10 mouse cellular contexts compared by ENCODE assay signal in genomic region chr7:25205355-25206093, GRCm38 (mm10). TPM values are rescaled to one million over a fixed set of nuclear protein-coding genes. Genes with fewer than 3 reads are reported as not detected.
DNase-seq lines count a peak whose midpoint lies in the region; ATAC-seq and TF ChIP-seq lines count a peak whose summit lies in the region.
"Had no signal": no experiment of that assay in that cellular context is flagged by ENCODE, and none has a peak within 500 bp of the region (broad histone marks: within the 10 kb centered on the region; RNA-seq: fewer than 3 reads in every experiment).

No protein-coding gene starts in this region.

- no peak for TF ChIP-seq POLR2A in kidney, adult 2 months (IDR thresholded peaks at IDR 0.05; ENCODE audit: low read depth, low read length)

- DNase-seq in lung, adult 18-20 months, result peak; percentile 38 to 39
- DNase-seq in lung, postnatal 10 days, result no peak
- DNase-seq in induced T-regulatory cell, adult 2 months (ENCODE audit: low read depth), result peak; percentile 90
- peak; percentile 81 for DNase-seq in thymus, postnatal 25 days
- DNase-seq in retina, embryonic 14.5 days (ENCODE audit: low spot score), result no peak
- DNase-seq in right cerebral cortex, adult 2 months (ENCODE audit: low spot score in 2 of 2), result no peak
- no peak for DNase-seq in kidney, adult 2 months
- DNase-seq: kidney, postnatal 14 days had no signal

- peak; percentile 72 for ATAC-seq in megakaryocyte progenitor cell, adult 5-6 weeks (replicated peaks; ENCODE audit: poor library complexity)

- no peaks in the 10 kb centered on the region for H3K27me3 ChIP-seq in kidney, adult 2 months (replicated peaks; ENCODE audit: control insufficient read depth, insufficient read depth, low read length)
- H3K27me3 ChIP-seq: lung, embryonic 15.5 days had no signal

- TF ChIP-seq CTCF in kidney, adult 2 months (conservative IDR thresholded peaks at IDR 0.05; ENCODE audit: insufficient read depth, insufficient read length, low read depth, low read length), result no peak

- H3K27ac ChIP-seq in kidney, adult 2 months (ENCODE audit: insufficient read depth, low read depth, low read length), result no peak overlapping the region
- H3K27ac ChIP-seq: lung, embryonic 15.5 days had no signal

- H3K4me3 ChIP-seq in kidney, adult 2 months (ENCODE audit: insufficient read depth, low read depth, low read length), result no peak overlapping the region
- H3K4me3 ChIP-seq: lung, embryonic 15.5 days had no signal

- 67% methylated on average over 16 of the region's 16 CpGs for WGBS in kidney, adult 2 months

- H3K4me1 ChIP-seq in kidney, adult 2 months (ENCODE audit: control insufficient read depth, insufficient read depth, low read length), result no peaks in the 10 kb centered on the region
- H3K4me1 ChIP-seq: lung, embryonic 15.5 days had no signal

- peaks cover 3% of the 10 kb centered on the region for H3K36me3 ChIP-seq in kidney, adult 2 months (ENCODE audit: control insufficient read depth, insufficient read depth, low read length)
- H3K36me3 ChIP-seq: lung, embryonic 15.5 days had no signal

RNA-seq across cellular contexts. Expression of gene Dedd2, which starts 14.9 kb away (rescaled TPM):
- 10.7 and 11.0 TPM in 2 replicates for total RNA-seq in megakaryocyte progenitor cell, adult 5-6 weeks (2015)
- total RNA-seq in megakaryocyte progenitor cell, adult 5-6 weeks (2017), result 14.5 and 17.2 TPM in 2 replicates
- polyA plus RNA-seq in kidney, adult 2 months (2012; rRNA removed), result 34.8 and 43.7 TPM in 2 replicates

RNA-seq across cellular contexts. Expression of gene Zfp526, which starts 15.7 kb away (rescaled TPM):
- 7.2 and 7.6 TPM in 2 replicates for total RNA-seq in megakaryocyte progenitor cell, adult 5-6 weeks (2015)
- total RNA-seq in megakaryocyte progenitor cell, adult 5-6 weeks (2017), result 7.5 and 7.6 TPM in 2 replicates
- polyA plus RNA-seq in kidney, adult 2 months (2012; rRNA removed), result 8.9 and 10.8 TPM in 2 replicates

RNA-seq across cellular contexts. Expression of gene Pou2f2, which starts 26.0 kb away (rescaled TPM):
- 13.8 and 18.1 TPM in 2 replicates for total RNA-seq in megakaryocyte progenitor cell, adult 5-6 weeks (2015)
- 2.1 and 4.1 TPM in 2 replicates for total RNA-seq in megakaryocyte progenitor cell, adult 5-6 weeks (2017)
- 1.1 and 2.6 TPM in 2 replicates for polyA plus RNA-seq in kidney, adult 2 months (2012; rRNA removed)

RNA-seq across cellular contexts. Expression of gene Gsk3a, which starts 32.1 kb away (rescaled TPM):
- total RNA-seq in megakaryocyte progenitor cell, adult 5-6 weeks (2015), result 84.9 and 93.2 TPM in 2 replicates
- total RNA-seq in megakaryocyte progenitor cell, adult 5-6 weeks (2017), result 57.8 and 60.3 TPM in 2 replicates
- polyA plus RNA-seq in kidney, adult 2 months (2012; rRNA removed), result 127 and 128 TPM in 2 replicates

RNA-seq across cellular contexts. Expression of gene Erf, which starts 45.0 kb away (rescaled TPM):
- total RNA-seq in megakaryocyte progenitor cell, adult 5-6 weeks (2015), result 5.2 and 5.6 TPM in 2 replicates
- total RNA-seq in megakaryocyte progenitor cell, adult 5-6 weeks (2017), result 6.6 and 6.9 TPM in 2 replicates
- polyA plus RNA-seq in kidney, adult 2 months (2012; rRNA removed), result 37.0 and 46.2 TPM in 2 replicates

Comparison
In these comparisons a context has a peak if more than half of its experiments do, and no peak if none do; other contexts are left out.
1. DNase-seq: peak in lung, adult 18-20 months (2 of 2), induced T-regulatory cell, adult 2 months (single experiment) and thymus, postnatal 25 days (single experiment); none in lung, postnatal 10 days (single experiment), retina, embryonic 14.5 days (single experiment), right cerebral cortex, adult 2 months (0 of 2) and kidney, adult 2 months (single experiment).